Mouse (Mus musculus) forebrain, postnatal 0 days (tissue): ENCODE data around the gene Ms4a2. TPM values are rescaled to one million over a fixed set of nuclear protein-coding genes. Genes with fewer than 3 reads are reported as not detected.
A peak's percentile ranks its signal among the peaks of the same experiment; 100 is the strongest.

Experiments
- ATAC-seq: fragments of 200-750 bp; cut with Nextera tagmentation; 2 replicates; pipeline ENCODE4 v1.8.0; 2017; ENCODE audit warnings: mild to moderate bottlenecking, moderate library complexity
- DNase-seq: peaks from one replicate; pipeline ENCODE4 v3.0.0-alpha.2; 2015
- H3K27ac ChIP-seq: fragments of 300-500 bp; sonication (generic); 2 replicates; pipeline ENCODE4 v1.5.1; 2014; ENCODE audit warnings: low read depth, mild to moderate bottlenecking, antibody characterized with exemption, low read length, moderate library complexity, mixed read lengths
- H3K27me3 ChIP-seq: fragments of 300-500 bp; sonication (generic); 2 replicates; pipeline ENCODE4 v1.6.1; 2014; ENCODE audit warnings: mild to moderate bottlenecking, low read length, mixed read lengths; ENCODE audit not compliant: insufficient read depth
- H3K36me3 ChIP-seq: fragments of 300-500 bp; sonication (generic); 2 replicates; pipeline ENCODE4 v1.6.1; 2014; ENCODE audit warnings: mild to moderate bottlenecking, moderate library complexity; ENCODE audit not compliant: insufficient read depth
- H3K4me1 ChIP-seq: fragments of 300-500 bp; sonication (generic); 2 replicates; pipeline ENCODE4 v1.6.1; 2014; ENCODE audit warnings: antibody characterized with exemption; ENCODE audit not compliant: insufficient read depth
- H3K4me2 ChIP-seq: fragments of 300-500 bp; sonication (generic); 2 replicates; pipeline ENCODE4 v1.6.1; 2014; ENCODE audit warnings: low read depth, mild to moderate bottlenecking, moderate library complexity
- H3K4me3 ChIP-seq: fragments of 300-500 bp; sonication (generic); 2 replicates; pipeline ENCODE4 v1.5.1; 2014; ENCODE audit warnings: low read depth, low read length, mixed read lengths
- H3K9ac ChIP-seq: fragments of 300-500 bp; sonication (generic); 2 replicates; pipeline ENCODE4 v1.6.1; 2014; ENCODE audit warnings: mild to moderate bottlenecking
- H3K9me3 ChIP-seq: fragments of 300-500 bp; sonication (generic); 2 replicates; pipeline ENCODE4 v1.6.1; 2016; ENCODE audit warnings: low read length
- CTCF ChIP-seq: sonication (generic); IDR thresholded peaks from 2 replicates; pipeline ENCODE4 v1.5.1; 2016; ENCODE audit warnings: antibody characterized with exemption, control low read depth, low read depth
- WGBS: fragments of 180-500 bp; shearing (Covaris S2); extraction: QIAGEN DNeasy Blood & Tissue Kit; methylation state at CpG from one replicate; pipeline ENCODE4 v1.1.7; 2014; 5-methylcytosine and 5-hydroxymethylcytosine counted together
- polyA plus RNA-seq: library from polyadenylated mRNA; unstranded; fragments of >200 nt; fragmentation: Nextera tagmentation; extraction: Ambion mirVana; gene quantifications from 2 replicates; pipeline ENCODE4 v1.2.1, GENCODE M21; 2015
- total RNA-seq: library from RNA; depleted of rRNA; stranded (reverse); fragments of >200 nt; gene quantifications from 2 replicates; pipeline ENCODE4 v1.2.3, GENCODE M21; 2014

Gene Ms4a2
- total and polyA plus RNA-seq, 2 experiments from 2014 or later = not detected

DNA sequence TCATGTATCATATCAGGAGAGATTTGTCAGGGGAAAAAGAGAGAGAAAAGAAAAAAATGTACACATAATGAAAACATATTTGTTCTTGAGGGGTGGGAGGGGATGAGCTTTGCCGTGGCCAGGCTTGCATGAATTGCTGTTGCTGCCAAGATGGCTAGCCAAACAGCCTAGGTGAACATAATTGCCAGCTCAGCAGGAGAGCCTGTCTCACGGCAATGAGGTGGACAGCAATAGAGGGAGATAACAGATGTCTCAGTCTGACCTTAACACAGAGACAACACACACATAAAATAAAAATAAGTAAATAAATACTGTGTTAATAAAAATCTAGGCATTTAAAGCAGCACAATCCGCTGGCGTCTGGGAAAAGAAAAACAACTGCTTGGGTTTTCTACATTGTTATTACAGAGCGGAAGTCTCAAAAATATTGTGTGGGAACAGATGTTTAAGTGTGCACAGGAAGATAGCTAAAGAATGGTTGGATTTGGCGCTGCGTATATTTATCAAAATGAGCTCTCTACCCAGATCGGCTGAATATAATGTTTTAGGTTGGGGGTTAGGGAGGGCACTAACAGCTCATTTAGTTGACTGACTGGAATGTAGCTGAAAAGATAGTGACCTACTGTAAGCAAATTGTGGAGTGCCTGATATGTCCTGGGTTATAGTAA lies 9.6 kb downstream of the Ms4a2 start:
- Histone ChIP-seq H3K4me2 (no peak overlapping the region), H3K9me3 (no peaks in the 10 kb centered on the region), H3K27ac (no peak overlapping the region), H3K9ac (no peak overlapping the region), H3K36me3 (no peaks in the 10 kb centered on the region), H3K4me3 (no peak overlapping the region), H3K4me1 (no peaks in the 10 kb centered on the region), H3K27me3 (no peaks in the 10 kb centered on the region)
- TF ChIP-seq CTCF = no peak
- ATAC-seq (no peak), DNase-seq (no peak)
- WGBS = 74% methylated on average over 8 of the region's 8 CpGs

DNA sequence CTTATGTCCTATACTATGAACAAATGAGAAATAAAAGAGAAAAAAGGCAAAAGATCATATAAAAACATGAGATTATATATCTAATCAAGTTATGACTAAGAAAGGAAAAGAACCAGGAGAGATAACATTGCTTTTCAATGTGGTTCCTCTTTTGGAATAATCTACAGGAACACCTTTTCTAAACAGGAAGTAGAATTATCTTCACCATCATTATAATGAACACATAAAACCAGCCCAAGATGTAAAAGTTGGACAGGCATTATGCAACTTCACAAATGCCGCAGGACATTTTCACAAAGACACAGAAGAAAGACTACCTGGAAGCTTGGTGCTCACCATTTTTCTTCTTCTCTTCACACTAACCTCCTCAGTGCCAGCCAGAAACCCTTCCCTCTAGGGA lies 10.4 kb downstream of the Ms4a2 start:
- DNase-seq (no peak), ATAC-seq (no peak)
- TF ChIP-seq CTCF = no peak
- no peaks in the 10 kb centered on the region for H3K9me3 ChIP-seq
- no peak overlapping the region for H3K4me3 ChIP-seq
- no peaks in the 10 kb centered on the region for H3K36me3 ChIP-seq
- no peaks in the 10 kb centered on the region for H3K27me3 ChIP-seq
- H3K4me1 ChIP-seq = no peaks in the 10 kb centered on the region
- no peak overlapping the region for H3K27ac ChIP-seq
- H3K4me2 ChIP-seq = no peak overlapping the region
- 98% methylated on average over 1 of the region's 1 CpGs for WGBS
- H3K9ac ChIP-seq = no peak overlapping the region

- no peak overlapping the region for H3K9ac ChIP-seq
- no peak for TF ChIP-seq CTCF
- no peaks in the 10 kb centered on the region for H3K9me3 ChIP-seq
- no peak overlapping the region for H3K4me2 ChIP-seq
- ATAC-seq (no peak), DNase-seq (no peak)
- H3K27ac ChIP-seq = no peak overlapping the region
- H3K27me3 ChIP-seq = no peaks in the 10 kb centered on the region
- no peaks in the 10 kb centered on the region for H3K4me1 ChIP-seq
- WGBS = 71% methylated on average over 2 of the region's 2 CpGs
- no peaks in the 10 kb centered on the region for H3K36me3 ChIP-seq
- H3K4me3 ChIP-seq = no peak overlapping the region
Observed at GRCm38 (mm10) chr19:11612293-11612692, 11.2 kb downstream of the Ms4a2 start.

- ATAC-seq (peak; percentile 91), DNase-seq (peak; percentile 46)
- Histone ChIP-seq H3K27ac (no peak overlapping the region), H3K4me3 (no peak overlapping the region), H3K9me3 (no peaks in the 10 kb centered on the region), H3K9ac (no peak overlapping the region), H3K4me2 (no peak overlapping the region), H3K36me3 (no peaks in the 10 kb centered on the region), H3K4me1 (no peaks in the 10 kb centered on the region), H3K27me3 (no peaks in the 10 kb centered on the region)
- WGBS = 31% methylated on average over 6 of the region's 6 CpGs
- peak; percentile 74 for TF ChIP-seq CTCF
Observed at GRCm38 (mm10) chr19:11611541-11611945, 12.0 kb downstream of the Ms4a2 start.

GRCm38 (mm10) chr19:11608172-11608571 lies 15.3 kb downstream of the Ms4a2 start:
- Histone ChIP-seq H3K9ac (no peak overlapping the region), H3K36me3 (no peaks in the 10 kb centered on the region), H3K4me1 (no peaks in the 10 kb centered on the region), H3K4me3 (no peak overlapping the region), H3K4me2 (no peak overlapping the region), H3K27ac (no peak overlapping the region), H3K27me3 (no peaks in the 10 kb centered on the region), H3K9me3 (no peaks in the 10 kb centered on the region)
- DNase-seq (peak; percentile 54), ATAC-seq (peak; percentile 50; the same call in 1 of the 2 replicates)
- WGBS = 27% methylated on average over 1 of the region's 1 CpGs
- TF ChIP-seq CTCF = peak; percentile 66

DNA sequence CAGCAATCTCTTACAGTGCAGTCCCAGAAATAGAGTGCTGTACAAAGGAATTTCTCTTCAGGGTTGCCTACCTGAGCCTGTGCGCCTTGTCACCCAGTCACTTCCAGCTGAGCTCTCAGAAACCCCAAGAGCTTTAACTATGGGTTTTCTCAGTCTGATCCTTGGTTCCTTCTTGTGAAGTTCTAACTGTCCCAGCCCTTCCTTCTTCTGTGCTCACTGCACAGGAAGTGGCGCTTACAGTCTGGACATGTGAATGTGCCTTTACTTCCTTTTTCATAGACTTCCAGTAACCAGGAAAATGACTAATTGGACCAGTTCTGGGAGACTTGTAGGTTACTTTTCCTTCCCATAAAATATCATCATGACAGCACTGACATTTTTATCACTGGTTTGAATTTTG lies 18.9 kb downstream of the Ms4a2 start, which contains the start of gene Ms4a6d:
Gene Ms4a6d (minus strand): TSS at position 247 of the 400 bp plus-strand sequence.
- Histone ChIP-seq H3K4me3 (no peak within 1 kb of the TSS), H3K4me1 (no peaks in the 10 kb centered on the region), H3K36me3 (no peaks in the 10 kb centered on the region), H3K4me2 (no peak within 1 kb of the TSS), H3K27ac (no peak within 1 kb of the TSS), H3K9me3 (no peaks in the 10 kb centered on the region), H3K9ac (no peak within 1 kb of the TSS), H3K27me3 (no peaks in the 10 kb centered on the region)
- no peak for TF ChIP-seq CTCF
- DNase-seq (no peak), ATAC-seq (no peak)
- 93% methylated on average over 2 of the region's 2 CpGs for WGBS

DNA sequence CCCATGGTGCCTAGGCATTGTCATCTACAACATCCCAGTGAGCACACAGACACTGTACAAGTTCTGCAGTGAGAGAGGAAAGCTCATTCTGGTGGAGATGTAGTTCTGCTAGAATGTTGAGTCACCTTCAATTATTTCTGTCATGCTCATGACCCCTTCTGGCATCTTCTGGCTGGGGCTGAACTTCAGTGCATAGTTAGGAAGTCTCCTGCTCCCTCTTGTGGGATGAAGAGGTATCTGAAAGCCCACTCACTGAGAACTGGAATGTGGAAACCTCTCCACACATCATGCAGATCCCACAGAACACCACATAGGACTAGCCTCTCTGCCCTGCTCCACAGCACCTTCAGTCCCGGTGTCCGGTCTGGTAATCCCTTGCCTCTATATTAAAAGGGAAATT lies 21.5 kb downstream of the Ms4a2 start:
- H3K9ac ChIP-seq = no peak overlapping the region
- TF ChIP-seq CTCF = peak; percentile 62
- H3K4me2 ChIP-seq = no peak overlapping the region
- H3K27ac ChIP-seq = no peak overlapping the region
- no peaks in the 10 kb centered on the region for H3K36me3 ChIP-seq
- H3K4me1 ChIP-seq = no peaks in the 10 kb centered on the region
- WGBS = 92% methylated on average over 2 of the region's 2 CpGs
- no peaks in the 10 kb centered on the region for H3K27me3 ChIP-seq
- DNase-seq (peak; percentile 17), ATAC-seq (0 out of 2 replicates have a peak, but pooled peaks have one; percentile 32)
- H3K4me3 ChIP-seq = no peak overlapping the region
- no peaks in the 10 kb centered on the region for H3K9me3 ChIP-seq
